Mouse (Mus musculus): ENCODE results near the gene Nrp1. TPM values are rescaled to one million over a fixed set of nuclear protein-coding genes. Genes with fewer than 3 reads are reported as not detected.

The Nrp1 gene
- polyA plus RNA-seq, 1 experiment from 2014 or later = 158 TPM

DNA sequence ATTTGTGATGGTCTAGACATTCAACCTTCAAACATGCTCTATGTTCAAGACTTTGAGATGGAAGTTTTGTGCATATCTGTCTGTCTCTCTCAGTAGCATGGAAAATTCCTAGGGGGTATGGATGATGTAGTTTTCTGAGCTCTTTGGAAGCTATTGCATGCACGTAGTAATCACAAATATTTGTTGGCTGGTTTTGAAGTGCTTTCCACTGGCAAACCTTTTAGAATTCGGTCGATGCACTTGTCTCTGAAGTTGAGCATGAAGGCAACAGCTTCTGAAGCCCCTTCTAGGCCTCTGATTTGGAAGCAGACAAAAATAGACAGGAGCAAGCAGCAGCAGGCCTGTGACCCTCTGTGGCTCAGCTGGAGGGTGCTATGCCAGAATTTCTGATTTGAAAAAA, 18.9 kb upstream of the Nrp1 start:
- no peak overlapping the region for H3K27ac ChIP-seq (ENCODE audit: low read length)
- no peaks in the 10 kb centered on the region for H3K27me3 ChIP-seq (replicated peaks; ENCODE audit: insufficient read depth, low read length)
- H3K36me3 ChIP-seq (ENCODE audit: insufficient read depth, low read length) = no peaks in the 10 kb centered on the region
- no peak overlapping the region for H3K9ac ChIP-seq (replicated peaks; ENCODE audit: low read depth)
- DNase-seq (ENCODE audit: low spot score) = no peak
- H3K4me2 ChIP-seq (replicated peaks; ENCODE audit: low read depth, low read length) = no peak overlapping the region
- no peaks in the 10 kb centered on the region for H3K4me1 ChIP-seq (ENCODE audit: insufficient read depth, low read depth, low read length)
- TF ChIP-seq CTCF (IDR thresholded peaks at IDR 0.05) (no peak), EP300 (IDR thresholded peaks at IDR 0.05) (no peak)
- H3K4me3 ChIP-seq (ENCODE audit: low read depth, low read length) = no peak overlapping the region
- H3K9me3 ChIP-seq (ENCODE audit: low read length) = no peaks in the 10 kb centered on the region
- WGBS = 53% methylated on average over 3 of the region's 3 CpGs
- no peak for ATAC-seq

GRCm38 (mm10) chr8:128350405-128350804, 8.0 kb upstream of the Nrp1 start:
- no peak for ATAC-seq
- H3K4me1 ChIP-seq (ENCODE audit: insufficient read depth, low read depth, low read length) = no peaks in the 10 kb centered on the region
- TF ChIP-seq EP300 (IDR thresholded peaks at IDR 0.05) (no peak), CTCF (IDR thresholded peaks at IDR 0.05) (no peak)
- no peak overlapping the region for H3K27ac ChIP-seq (ENCODE audit: low read length)
- no peak for DNase-seq (ENCODE audit: low spot score)
- H3K36me3 ChIP-seq (ENCODE audit: insufficient read depth, low read length) = no peaks in the 10 kb centered on the region
- H3K9me3 ChIP-seq (ENCODE audit: low read length) = no peaks in the 10 kb centered on the region
- no peak overlapping the region for H3K9ac ChIP-seq (replicated peaks; ENCODE audit: low read depth)
- H3K4me2 ChIP-seq (replicated peaks; ENCODE audit: low read depth, low read length) = no peak overlapping the region
- H3K27me3 ChIP-seq (replicated peaks; ENCODE audit: insufficient read depth, low read length) = no peaks in the 10 kb centered on the region
- H3K4me3 ChIP-seq (ENCODE audit: low read depth, low read length) = no peak overlapping the region

- Histone ChIP-seq H3K4me1 (ENCODE audit: insufficient read depth, low read depth, low read length) (no peaks in the 10 kb centered on the region), H3K4me3 (ENCODE audit: low read depth, low read length) (no peak overlapping the region), H3K9me3 (ENCODE audit: low read length) (no peaks in the 10 kb centered on the region), H3K27me3 (replicated peaks; ENCODE audit: insufficient read depth, low read length) (no peaks in the 10 kb centered on the region), H3K27ac (ENCODE audit: low read length) (no peak overlapping the region), H3K4me2 (replicated peaks; ENCODE audit: low read depth, low read length) (no peak overlapping the region), H3K36me3 (ENCODE audit: insufficient read depth, low read length) (no peaks in the 10 kb centered on the region), H3K9ac (replicated peaks; ENCODE audit: low read depth) (no peak overlapping the region)
- DNase-seq (ENCODE audit: low spot score) = no peak
- ATAC-seq = no peak
- TF ChIP-seq EP300 (IDR thresholded peaks at IDR 0.05) (no peak), CTCF (IDR thresholded peaks at IDR 0.05) (no peak)
These were observed 7.2 kb upstream of the Nrp1 start for GRCm38 (mm10) chr8:128351211-128351610.

- WGBS = 83% methylated on average over 2 of the region's 2 CpGs
- no peak overlapping the region for H3K27ac ChIP-seq (ENCODE audit: low read length)
- no peaks in the 10 kb centered on the region for H3K36me3 ChIP-seq (ENCODE audit: insufficient read depth, low read length)
- H3K4me2 ChIP-seq (replicated peaks; ENCODE audit: low read depth, low read length) = no peak overlapping the region
- TF ChIP-seq EP300 (IDR thresholded peaks at IDR 0.05) (no peak), CTCF (IDR thresholded peaks at IDR 0.05) (no peak)
- H3K27me3 ChIP-seq (replicated peaks; ENCODE audit: insufficient read depth, low read length) = no peaks in the 10 kb centered on the region
- H3K9ac ChIP-seq (replicated peaks; ENCODE audit: low read depth) = no peak overlapping the region
- H3K4me3 ChIP-seq (ENCODE audit: low read depth, low read length) = no peak overlapping the region
- H3K4me1 ChIP-seq (ENCODE audit: insufficient read depth, low read depth, low read length) = no peaks in the 10 kb centered on the region; the same call in 1 of the 2 replicates
- H3K9me3 ChIP-seq (ENCODE audit: low read length) = no peaks in the 10 kb centered on the region
- ATAC-seq (no peak), DNase-seq (ENCODE audit: low spot score) (no peak)
These were observed 5.6 kb upstream of the Nrp1 start for GRCm38 (mm10) chr8:128352821-128353220.

GRCm38 (mm10) chr8:128353999-128354398, 4.4 kb upstream of the Nrp1 start:
- H3K36me3 ChIP-seq (ENCODE audit: insufficient read depth, low read length) = no peaks in the 10 kb centered on the region
- H3K4me3 ChIP-seq (ENCODE audit: low read depth, low read length) = no peak overlapping the region
- H3K9me3 ChIP-seq (ENCODE audit: low read length) = no peaks in the 10 kb centered on the region
- no peaks in the 10 kb centered on the region for H3K27me3 ChIP-seq (replicated peaks; ENCODE audit: insufficient read depth, low read length)
- DNase-seq (ENCODE audit: low spot score) (no peak), ATAC-seq (no peak)
- H3K4me2 ChIP-seq (replicated peaks; ENCODE audit: low read depth, low read length) = no peak overlapping the region
- TF ChIP-seq EP300 (IDR thresholded peaks at IDR 0.05) (no peak), CTCF (IDR thresholded peaks at IDR 0.05) (no peak)
- 21% methylated on average over 1 of the region's 1 CpGs for WGBS
- H3K27ac ChIP-seq (ENCODE audit: low read length) = no peak overlapping the region
- no peaks in the 10 kb centered on the region; the same call in 1 of the 2 replicates for H3K4me1 ChIP-seq (ENCODE audit: insufficient read depth, low read depth, low read length)
- no peak overlapping the region for H3K9ac ChIP-seq (replicated peaks; ENCODE audit: low read depth)

DNA sequence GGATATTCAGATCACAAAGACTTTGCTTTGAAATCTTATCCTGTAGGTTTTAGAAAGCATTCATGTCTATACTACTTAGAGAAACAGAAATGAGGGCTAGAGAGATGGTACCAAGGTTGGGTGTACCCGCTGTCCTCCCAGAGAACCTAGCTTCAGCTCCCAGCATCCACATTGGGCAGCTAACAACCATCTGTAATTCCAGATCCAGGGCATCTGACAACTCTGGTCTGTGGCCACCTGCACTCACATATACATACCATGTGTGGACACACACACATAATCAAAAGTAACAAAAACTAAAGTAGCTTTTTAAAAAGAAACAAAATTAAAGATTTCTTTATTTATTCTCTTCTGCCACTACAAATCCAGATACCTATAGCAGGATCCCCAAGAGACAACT, 3.3 kb upstream of the Nrp1 start:
- Histone ChIP-seq H3K27me3 (replicated peaks; ENCODE audit: insufficient read depth, low read length) (no peaks in the 10 kb centered on the region), H3K4me1 (ENCODE audit: insufficient read depth, low read depth, low read length) (no peaks in the 10 kb centered on the region; the same call in 1 of the 2 replicates), H3K36me3 (ENCODE audit: insufficient read depth, low read length) (no peaks in the 10 kb centered on the region), H3K4me2 (replicated peaks; ENCODE audit: low read depth, low read length) (no peak overlapping the region), H3K4me3 (ENCODE audit: low read depth, low read length) (no peak overlapping the region), H3K9ac (replicated peaks; ENCODE audit: low read depth) (no peak overlapping the region), H3K27ac (ENCODE audit: low read length) (no peak overlapping the region), H3K9me3 (ENCODE audit: low read length) (no peaks in the 10 kb centered on the region)
- TF ChIP-seq CTCF (IDR thresholded peaks at IDR 0.05) (no peak), EP300 (IDR thresholded peaks at IDR 0.05) (no peak)
- ATAC-seq (no peak), DNase-seq (ENCODE audit: low spot score) (no peak)
- WGBS = 100% methylated on average over 1 of the region's 1 CpGs

GRCm38 (mm10) chr8:128356170-128356569, 2.2 kb upstream of the Nrp1 start:
- Histone ChIP-seq H3K36me3 (ENCODE audit: insufficient read depth, low read length) (no peaks in the 10 kb centered on the region), H3K4me2 (replicated peaks; ENCODE audit: low read depth, low read length) (no peak overlapping the region), H3K4me3 (ENCODE audit: low read depth, low read length) (no peak overlapping the region), H3K4me1 (ENCODE audit: insufficient read depth, low read depth, low read length) (no peaks in the 10 kb centered on the region; the same call in 1 of the 2 replicates), H3K27ac (ENCODE audit: low read length) (no peak overlapping the region), H3K9ac (replicated peaks; ENCODE audit: low read depth) (no peak overlapping the region), H3K27me3 (replicated peaks; ENCODE audit: insufficient read depth, low read length) (no peaks in the 10 kb centered on the region), H3K9me3 (ENCODE audit: low read length) (no peaks in the 10 kb centered on the region)
- WGBS = 52% methylated on average over 5 of the region's 5 CpGs
- no peak for DNase-seq (ENCODE audit: low spot score)
- TF ChIP-seq CTCF (IDR thresholded peaks at IDR 0.05) (no peak), EP300 (IDR thresholded peaks at IDR 0.05) (no peak)
- no peak for ATAC-seq
